Mouse (Mus musculus) embryo, embryonic 9.5 days (tissue): ENCODE results near the gene Zc3h12d.

ENCODE experiments used
- DNase-seq: peaks from one replicate; pipeline ENCODE4 v3.0.0-alpha.2; 2017; ENCODE audit errors: extremely low spot score

Zc3h12d gene

DNA sequence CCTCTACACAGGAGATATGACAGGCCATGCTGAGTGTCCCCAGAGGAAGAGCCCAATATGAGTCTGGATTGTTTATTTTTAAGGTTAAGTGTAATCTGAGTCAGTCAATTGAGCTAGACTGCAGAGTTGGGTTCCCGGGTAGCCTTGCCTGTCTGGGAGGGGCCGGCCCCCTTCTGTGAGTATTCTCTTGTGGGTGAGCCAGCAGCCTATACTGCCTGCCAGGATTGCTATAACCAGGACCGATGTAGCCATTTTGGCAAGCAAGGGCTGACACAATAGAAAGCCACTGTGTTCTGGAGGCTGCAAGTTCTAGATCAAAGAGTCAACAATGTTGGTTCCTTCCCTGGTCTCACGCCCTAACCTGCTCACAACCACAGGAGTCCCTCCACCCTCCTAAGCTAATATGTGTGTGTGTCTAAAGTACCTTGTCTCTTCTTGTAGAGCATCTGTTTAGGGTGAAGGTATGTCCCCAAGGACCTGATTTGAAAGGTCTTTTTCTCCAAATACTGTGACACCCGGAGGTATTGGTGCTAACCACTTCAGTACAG is 6.7 kb downstream of the Zc3h12d start:
- no peak for DNase-seq

DNA sequence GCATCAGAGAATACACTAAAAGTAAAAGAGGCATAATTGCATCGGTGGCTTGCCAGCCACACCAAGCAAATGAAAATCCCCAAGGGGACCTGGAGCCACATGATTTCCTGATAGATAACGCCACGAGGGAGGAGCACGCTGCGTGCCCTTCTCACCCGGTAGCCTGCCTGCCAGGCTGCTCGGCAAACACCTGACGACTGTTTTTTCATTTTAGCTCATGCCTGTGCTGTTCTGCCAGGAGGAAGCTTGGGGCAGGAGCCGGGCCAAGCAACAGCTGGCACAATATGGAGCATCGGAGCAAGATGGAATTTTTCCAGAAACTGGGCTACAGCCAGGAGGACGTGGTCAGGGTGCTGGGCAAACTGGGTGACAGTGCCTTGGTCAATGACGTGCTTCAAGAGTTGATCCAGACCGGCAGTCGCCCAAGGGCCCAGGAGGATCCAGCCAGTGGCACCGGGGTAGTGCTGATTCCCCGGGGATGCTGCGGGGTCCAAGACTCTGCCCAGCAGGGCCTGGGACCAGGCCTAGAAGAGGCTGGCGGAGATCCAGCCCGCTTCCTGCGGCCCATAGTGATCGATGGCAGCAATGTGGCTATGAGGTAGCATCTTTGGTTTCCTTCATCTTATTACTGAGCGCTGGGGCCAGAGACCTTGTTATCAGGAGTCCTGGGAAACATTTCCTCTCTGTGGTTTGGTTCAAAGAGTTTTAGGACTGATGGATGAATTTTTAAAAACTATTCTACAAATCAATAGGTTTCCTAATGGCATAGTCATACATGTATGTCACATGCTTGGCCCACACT is 7.5 kb downstream of the Zc3h12d start:
- DNase-seq = no peak

DNA sequence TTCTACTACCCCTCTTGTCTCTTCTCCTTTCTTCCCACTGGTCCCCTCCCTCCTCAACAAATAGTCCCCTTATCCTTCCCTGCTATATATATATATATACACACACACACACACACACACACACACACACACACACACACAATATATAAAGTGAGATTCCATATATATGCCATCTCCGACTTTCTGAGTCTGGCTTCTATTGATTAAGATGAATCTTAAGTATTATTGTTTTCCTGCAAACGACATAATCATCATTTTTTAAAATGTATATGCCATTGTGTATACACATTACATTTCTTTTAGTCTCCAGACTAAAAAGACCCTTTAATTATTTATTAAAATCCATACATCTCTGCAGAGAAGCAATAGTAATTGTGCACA is 8.1 kb downstream of the Zc3h12d start:
- no peak for DNase-seq

DNA sequence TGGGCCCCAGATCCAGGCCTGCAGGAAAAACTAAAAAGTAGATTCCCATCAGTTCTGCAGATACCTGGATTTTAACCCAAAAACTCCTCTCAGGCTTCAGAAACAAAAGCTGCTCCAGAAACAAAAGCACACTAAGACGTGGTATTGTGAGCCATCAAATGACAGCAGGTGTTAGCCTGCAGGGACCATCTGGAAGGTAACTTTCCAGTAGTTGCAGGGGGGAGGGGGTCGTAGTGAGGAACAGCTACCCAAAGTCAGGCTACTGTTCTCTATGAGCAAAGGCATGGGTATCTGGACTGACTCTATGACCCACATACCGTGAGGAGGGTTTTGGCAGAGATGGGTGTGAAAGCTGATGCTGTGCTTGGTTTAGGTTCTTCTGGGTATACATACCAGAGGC is 8.5 kb downstream of the Zc3h12d start:
- no peak for DNase-seq

DNA sequence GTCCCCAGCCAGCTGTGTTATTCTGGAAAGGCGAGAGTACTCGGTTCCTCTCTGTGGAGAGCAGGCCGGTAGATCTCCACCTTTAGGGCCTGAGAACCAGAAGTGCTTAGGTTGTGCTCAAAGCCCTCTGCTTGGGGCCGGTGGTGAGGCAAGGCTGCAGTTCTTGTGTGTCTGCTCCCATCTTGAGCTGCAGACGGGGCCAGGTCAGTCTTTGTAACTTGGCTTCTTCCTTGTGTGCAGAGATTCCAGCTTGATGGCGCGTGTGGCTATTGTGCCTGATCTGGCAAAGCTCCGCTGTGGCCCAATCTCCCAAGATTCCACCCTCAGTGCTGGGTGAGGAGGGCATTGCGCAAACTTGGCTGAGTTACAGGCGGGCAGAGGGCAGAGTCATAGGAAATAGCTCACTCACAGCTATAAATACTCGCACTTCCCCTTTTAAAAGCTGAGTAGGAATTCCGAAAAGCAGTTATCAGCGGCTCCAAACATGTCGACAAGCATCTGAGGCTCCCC is 9.4 kb downstream of the Zc3h12d start:
- DNase-seq = no peak

DNA sequence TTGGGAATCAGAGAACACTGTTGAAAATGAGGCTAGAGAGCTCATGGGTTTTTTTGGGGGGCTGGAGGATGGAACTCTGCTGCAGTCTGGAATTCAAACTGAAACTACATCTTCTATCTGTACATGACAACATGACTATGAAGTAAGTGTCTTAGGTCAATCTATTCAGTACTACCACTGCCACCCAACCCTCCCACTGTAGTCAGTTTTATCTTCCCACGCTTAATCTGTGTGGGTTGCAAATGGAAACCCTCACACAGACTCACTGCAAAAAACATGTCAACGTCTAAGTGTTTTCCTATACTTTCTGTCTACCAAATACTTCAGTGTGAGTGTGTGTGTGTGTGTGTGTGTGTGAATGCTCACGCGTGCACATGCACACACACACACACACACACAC is 10.9 kb downstream of the Zc3h12d start:
- no peak for DNase-seq

DNA sequence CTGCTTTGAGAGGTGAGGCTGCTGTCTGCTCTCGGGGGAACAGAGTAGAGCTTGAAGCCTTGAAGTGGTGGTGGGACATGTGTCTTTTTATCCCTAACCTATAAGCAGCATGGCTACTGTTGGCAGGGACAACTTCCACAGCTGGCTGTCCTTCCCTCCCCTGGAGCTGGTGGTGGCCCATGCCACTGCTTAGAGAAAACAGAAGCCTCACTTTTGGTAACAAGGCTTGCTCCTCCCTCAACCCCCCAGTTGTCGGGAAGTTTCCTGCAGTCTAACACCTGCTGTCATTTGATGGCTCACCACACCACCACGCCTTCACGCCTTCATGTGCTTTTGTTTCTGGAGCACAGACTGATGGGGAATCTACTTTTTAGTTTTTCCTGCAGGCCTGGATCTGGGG is 11.9 kb downstream of the Zc3h12d start:
- no peak for DNase-seq

DNA sequence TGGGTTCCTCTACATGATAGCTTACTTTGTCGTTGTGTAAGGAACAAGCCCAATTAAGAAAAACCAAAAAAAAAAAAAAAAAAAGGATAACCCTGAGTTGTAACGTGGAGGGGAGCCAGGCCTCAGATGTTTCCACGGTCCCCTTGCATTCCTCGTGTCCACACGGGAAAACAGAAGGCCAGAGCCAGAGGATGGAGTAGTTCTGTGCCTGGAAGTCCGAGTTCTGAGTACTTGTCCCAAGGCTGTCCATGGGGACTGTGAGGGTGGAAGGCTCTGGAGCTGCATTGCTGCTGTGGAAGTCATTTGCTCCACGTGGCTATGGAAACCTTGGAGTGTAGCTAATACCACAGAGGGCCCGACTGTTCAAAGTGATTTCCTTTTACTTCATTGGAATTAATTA is 12.9 kb downstream of the Zc3h12d start:
- DNase-seq = no peak

DNA sequence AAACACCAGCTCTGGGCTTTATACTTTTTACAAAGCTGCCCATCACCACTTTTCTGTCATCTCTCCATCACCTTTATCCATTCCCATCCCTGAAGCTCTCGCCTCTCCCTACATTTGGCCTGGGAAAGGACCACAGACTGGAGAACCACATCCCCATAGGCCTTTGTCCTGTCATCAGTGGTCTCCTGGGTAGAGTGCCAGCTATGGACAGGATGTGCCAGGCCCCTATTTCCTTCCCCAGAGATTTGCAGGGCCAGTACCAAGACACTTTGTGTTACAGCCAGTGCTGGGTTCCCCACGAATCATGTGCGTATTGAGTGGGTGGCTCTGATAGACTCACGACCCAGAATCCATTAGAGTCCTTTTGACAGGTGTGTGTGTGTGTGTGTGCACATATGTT is 13.7 kb downstream of the Zc3h12d start:
- DNase-seq = no peak

DNA sequence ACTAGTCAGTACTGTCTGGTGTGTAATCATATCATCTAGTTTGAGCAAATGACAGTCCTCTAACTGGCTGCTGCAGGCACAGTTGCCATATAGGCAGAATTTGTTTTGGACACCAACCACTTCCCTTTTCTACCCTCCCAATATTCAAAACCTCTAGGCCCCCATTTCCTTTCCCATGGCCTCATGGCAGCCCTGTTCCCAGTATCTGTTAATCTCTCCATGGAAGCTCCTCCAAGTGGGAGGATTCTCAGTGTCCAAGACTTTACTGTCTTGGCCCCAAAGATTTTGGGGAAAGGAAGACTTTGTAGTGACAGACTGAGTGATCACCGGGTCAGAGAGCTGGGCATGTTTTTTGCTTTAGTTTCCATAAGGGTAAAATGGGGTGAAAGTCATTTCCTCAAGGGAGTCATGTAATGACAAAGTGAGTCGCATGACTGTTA is 14.9 kb downstream of the Zc3h12d start:
- no peak for DNase-seq

DNA sequence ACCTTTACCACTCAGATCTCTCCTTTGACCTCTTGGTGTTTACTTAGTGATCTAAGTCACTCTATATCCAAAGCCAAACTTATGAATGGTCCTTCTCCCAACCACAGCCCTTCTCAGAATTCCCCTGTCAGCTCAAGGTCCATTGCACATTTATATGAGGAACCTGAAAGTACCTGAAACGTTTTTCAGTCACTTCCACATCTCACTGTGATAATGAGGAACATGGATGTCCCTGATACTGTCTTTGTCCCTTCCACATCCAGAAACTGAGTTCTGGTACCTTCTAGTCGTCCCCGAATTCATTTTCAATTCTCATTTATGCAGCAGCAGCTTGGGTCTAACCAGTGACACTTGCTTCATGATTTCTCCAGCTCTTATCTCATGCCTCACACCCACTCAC is 19.6 kb downstream of the Zc3h12d start:
- DNase-seq = no peak

DNA sequence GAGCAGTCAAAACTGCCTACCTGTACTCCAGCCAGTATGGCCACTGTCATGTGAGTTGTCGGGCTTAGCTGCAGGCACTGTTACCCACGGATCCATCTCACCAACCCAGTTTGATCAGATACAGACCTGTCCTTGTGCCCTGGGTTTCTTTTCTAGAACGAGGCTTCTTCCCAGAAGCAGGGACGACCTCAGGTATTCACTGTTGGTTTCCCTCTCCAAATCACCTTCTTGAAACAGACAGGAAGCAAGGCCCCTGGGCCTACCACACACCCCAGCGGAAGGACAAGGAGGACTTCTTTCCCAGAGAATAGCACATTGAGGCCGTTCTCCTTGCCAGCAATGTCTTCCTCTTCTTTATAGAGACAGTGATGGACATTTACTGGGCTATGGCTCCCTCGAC is 28.2 kb downstream of the Zc3h12d start:
- DNase-seq = no peak

DNA sequence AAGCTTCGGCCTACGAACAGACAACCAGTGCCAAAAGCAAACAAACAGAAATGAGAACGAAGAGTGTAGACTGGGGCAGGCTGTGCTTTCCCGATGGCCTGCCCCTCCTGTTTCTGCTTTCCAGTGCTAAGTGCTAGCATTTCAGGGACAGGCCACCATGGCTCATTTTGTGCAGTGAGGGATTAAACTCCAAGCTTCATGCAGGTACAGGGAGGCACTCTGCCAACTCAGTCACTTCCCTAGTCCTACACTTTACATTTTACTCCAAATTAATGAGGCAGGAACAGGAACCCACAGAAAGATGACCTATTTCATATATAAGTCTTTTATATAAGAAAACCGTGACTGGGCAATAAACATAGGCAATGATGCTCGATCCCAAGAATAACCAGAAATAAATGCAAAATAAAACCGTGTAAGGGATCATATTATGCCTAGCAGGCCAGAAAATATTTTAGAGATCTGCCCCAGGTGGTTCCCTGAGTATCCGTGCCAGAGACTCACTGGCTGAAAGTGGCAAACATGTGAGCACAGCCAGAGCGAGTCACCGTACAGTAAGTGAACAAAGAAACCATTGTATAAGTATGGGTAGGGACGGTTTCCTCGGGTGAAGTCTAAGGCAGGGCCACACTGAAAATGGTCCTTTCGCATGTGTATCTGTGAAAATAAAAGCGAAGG is 29.1 kb downstream of the Zc3h12d start:
- DNase-seq = no peak

DNA sequence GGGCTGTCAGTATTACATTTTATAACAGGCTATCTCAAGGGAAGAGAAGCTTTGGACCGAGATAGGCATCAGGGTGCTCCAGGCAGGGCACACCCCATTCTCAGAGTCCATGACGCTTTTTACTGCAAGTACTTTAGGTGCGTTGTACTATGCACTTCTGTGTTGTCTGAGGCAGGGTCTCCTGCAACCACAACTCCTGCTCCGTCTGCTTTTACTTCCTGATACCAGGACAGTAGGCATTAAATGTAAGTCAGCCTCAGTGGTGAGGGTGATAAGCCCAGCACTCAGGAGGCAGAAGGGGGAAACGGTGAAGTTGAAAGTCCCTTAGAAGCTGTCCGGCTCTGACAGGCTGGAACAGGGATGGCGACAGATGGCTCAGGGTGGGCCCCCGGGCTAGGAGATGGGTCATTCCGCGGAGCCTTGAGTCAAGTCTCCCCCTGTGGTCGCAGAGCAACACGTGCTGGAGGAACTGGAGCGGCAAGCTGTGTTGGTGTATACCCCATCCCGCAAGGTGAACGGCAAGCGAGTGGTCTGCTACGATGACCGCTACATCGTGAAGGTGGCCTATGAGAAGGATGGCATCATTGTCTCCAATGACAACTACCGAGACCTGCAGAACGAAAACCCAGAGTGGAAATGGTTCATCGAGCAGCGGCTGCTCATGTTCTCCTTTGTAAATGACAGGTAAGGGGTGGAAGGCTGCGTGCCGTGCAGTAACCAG is 29.8 kb downstream of the Zc3h12d start:
- no peak for DNase-seq

DNA sequence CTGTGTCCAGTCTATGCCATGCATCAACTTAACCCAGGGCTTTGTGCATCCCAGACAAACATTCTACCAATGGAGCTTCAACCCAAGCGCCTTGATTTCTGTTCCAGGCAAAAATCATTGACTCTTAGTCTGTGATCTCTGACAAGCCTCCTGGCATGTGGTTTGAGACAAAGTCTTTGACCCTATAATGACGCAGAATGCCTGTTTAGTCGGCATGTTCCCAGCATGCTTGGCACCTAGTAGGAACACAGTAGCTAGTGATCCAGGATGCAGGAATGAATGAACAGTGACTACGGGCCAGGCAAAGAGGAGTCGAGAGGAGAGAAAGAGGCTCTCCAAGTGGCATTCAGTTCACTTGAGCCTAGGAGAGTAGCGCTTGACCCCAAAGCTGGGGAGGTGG is 31.1 kb downstream of the Zc3h12d start:
- no peak for DNase-seq

DNA sequence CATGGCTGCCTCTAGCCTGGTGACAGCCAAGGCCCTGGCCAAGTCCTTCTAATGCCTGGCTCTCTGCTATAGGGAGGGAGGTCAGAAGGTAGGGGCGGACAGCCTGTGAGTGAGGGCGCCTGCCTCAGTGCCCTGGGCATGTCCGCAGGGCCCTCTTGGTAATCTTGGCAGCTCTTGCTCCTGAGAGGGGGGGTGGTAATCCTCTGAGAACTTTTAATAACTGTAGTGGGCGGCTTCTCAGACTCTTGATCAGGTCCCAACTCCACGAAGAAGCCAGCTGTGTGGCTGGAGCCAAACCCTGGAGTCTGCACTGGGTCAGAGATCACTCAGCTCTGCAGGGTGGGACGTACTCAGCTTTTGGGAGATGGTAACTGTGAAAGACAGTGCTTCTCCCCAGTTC is 31.9 kb downstream of the Zc3h12d start:
- no peak for DNase-seq

DNA sequence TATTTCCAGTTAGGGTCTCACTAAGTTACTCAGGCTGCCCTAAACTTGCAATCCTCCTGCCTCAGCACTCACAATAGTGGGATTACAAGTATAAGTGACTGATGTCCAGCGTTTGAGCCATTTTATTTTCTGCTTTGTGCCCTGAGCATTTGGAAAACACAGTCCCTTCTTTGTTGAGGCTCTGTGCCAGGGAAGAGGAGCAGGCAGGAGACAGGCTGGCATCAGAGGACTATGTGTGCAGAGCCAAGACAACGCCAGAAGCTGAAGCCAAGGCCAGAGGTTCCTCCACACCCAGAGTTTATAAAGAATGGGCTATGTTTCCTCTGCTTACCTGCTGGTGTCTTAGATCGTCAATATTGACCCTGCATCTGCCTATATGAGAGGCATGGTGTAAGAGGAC is 32.5 kb downstream of the Zc3h12d start:
- no peak for DNase-seq

DNA sequence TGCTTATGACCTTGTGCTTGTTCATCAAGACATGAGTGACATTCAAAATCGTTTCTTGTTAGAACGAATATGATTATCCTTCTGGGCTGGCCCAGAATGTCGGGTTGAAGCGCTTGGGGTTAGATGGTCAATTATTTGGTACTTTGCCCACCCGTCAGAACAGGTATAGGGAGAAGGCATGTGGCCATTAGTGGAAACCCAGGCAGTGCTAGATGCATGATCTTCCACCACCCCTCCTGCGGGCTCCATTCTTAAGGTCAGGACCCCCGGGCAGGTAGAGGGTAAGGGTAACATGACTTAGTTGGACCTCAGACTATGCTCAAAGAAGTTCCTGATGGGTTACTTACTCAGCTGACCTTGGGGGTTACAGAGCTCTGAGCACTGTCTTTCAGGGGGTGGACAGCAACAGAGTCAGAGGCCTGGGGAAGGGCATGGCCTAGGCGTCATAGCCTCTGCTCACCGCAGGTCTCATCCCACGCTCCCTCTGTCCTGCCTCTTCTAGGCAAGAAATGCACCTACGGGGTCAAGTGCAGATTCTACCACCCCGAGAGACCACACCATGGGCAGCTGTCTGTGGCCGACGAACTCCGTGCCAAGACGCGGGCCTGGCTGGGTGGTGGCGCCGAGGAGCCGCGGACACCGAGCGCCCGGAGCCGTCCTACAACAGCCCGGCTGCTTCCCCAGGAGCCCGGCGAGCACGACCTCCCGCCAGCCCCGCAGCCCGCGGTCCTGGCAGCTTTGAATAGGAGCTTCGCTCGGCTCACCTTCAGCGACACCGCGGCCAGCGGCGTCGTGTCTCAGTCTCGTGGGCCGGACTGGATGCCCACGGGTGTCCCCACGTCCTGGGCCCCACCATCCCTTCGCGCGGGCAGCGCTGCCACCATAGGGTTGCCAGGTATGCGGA is 34.7 kb downstream of the Zc3h12d start:
- DNase-seq = peak; percentile 43

DNA sequence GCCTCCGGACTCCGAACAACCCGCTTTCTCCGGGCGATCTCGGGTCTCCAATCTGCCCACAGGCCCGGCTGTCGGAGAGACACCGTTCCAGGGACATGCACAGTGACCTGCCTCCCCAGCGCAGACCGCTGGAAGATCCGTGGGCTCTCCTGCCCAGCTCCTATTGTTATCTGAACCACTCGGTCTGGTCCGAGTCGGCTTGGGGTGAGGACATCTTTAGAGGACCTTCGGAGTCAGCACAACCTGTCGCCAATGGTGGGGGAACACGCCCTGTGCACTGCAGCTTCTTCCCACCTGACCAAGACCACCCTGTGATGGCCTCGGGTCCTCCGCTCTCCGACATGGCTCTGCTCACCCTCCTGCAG is 35.4 kb downstream of the Zc3h12d start:
- DNase-seq = no peak

DNA sequence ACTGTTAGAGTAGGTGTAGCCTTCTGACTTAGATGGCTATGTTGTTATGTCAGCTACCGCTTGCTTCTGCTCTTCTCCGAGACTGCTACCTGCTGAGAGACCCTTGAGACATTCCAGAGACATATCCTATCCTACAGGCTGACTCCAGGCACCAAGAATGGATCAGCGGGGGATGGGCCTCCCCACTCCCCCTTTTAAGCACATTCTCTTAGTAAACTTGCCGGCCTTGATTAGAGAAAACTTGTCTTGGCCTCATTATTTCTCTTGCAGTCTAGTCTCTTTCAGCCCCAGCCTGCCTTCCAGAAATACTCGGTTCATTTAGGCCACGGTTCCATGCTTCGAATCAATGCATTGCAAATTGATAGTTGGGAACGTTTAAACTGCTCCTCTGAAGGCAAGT is 37.5 kb downstream of the Zc3h12d start:
- no peak for DNase-seq

DNA sequence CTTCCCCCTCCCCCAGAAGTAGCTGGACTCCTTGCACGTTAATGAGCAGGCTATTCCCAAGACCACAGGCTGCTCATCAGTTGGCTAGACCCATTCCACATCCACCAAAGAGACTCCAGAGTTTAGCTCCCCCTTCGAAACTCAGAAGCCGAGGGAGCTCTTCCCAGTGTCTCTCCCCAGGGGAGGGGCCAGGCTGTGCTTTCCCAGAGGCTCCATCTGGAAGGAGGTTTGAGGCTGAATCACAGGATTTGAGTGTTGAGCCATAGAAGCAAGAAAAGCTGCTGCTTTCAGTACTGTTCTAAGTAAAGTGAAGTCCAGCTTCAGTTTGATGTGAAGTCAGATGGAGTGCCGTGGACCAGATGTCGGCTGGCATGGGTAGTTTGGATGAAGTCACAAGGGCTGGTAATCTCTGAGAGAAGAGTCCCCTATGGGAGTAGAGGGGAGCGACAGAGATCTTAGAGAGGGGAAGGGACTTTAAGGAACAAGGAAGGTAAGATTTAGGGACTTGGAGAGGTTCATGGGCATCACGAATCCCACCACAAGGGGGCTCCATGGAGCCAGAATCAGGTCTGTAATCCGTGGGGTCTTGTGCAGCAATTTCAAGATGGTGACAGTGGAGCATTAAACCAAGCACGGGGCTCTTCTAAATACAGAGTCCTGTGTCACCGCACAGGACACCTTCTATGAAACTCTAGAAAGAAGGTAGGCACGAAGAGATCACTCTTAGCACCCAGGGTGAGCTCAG is 38.5 kb downstream of the Zc3h12d start:
- DNase-seq = peak; percentile 48
